Mouse (Mus musculus): ENCODE measurements at regions not wholly inside any gene's neighbourhood (a gene's known extent, or its start where the extent isn't known, plus 50 kb on each side); places are given as distances from the start of the nearest gene placed in this dataset.
A peak's percentile ranks its signal among the peaks of the same experiment; 100 is the strongest.

GRCm38 (mm10) chr5:111649012-111649411 lies 84.7 kb upstream of the Gm26897 start:
- peak; percentile 80 to 81 for DNase-seq
- intact Hi-C loops (cut with DNase I) = no loop called here

DNA sequence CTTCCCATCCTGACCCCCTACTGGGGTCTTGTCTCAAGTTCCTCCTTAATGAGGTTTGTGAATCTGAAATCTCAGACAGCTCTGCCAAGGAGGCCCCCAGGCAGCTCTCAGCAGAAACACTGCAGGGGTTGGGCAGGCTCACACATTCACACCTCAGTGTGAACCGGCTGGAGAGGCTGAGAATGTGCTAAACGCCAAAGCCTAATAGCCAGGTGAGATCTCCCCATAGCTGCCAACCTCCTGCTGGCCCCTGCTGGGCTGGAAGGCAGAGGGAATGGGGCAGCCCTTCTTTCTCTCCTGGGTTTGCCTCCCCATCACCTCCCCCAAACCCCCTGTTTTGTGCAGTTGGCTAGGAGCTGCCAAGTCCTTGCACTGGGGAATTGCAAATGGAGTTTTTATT lies 81.3 kb upstream of the Gm26897 start:
- intact Hi-C loops (cut with DNase I) = no loop called here

GRCm38 (mm10) chr5:111656436-111656835 lies 77.3 kb upstream of the Gm26897 start:
- intact Hi-C loops (cut with DNase I) = no loop called here
- DNase-seq = no peak

More for the DNA sequence above, 81.3 kb upstream of the Gm26897 start:
- no peak for DNase-seq

- intact Hi-C loops (cut with DNase I) = no loop called here
- DNase-seq = no peak
These were observed 75.8 kb upstream of the Gm26897 start for GRCm38 (mm10) chr5:111657759-111658429.

DNA sequence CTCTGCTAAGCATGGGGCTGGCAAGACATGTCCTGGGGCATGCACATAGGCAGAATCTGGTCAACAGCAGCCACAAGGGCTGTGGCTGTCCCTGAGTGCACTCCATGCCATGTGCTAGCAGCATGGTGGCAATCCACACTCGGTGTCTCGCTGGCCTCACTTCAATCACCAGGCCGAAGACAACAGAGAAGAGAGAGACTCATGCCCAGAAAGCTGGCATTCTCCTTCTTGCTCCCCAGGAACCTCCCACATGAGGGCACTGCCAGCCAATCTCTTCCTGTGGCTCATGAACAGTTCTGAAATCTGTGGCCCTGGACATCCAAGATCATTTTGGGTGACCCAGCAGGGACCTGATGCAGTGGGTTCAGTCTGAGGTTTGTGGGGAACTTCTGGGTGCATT lies 74.5 kb upstream of the Gm26897 start:
- intact Hi-C loops (cut with DNase I) = no loop called here

DNA sequence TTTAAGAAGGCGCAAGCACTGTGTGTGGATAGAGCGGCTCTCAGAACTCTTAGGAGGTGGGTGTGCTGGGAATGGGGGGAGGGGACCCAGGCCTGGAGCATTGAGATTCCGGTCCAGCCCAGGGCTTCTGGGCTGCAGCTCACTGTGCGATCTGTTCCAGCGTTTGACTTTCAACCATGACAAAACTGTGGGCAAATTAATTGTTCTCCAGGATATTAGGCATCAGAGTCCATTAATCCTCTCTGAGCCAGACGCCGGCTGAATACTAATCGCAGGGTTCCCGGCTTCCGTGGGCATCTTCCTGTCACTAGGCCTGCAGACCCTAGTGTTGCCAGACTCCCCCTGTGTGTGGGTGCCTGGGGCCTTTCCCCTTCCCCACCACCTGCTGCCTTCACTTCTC lies 73.3 kb upstream of the Gm26897 start:
- DNase-seq = no peak
- intact Hi-C loops (cut with DNase I) = no loop called here

More for the DNA sequence above, 74.5 kb upstream of the Gm26897 start:
- no peak for DNase-seq

- no peak for DNase-seq
- intact Hi-C loops (cut with DNase I) = no loop called here
These were observed 72.8 kb upstream of the Gm26897 start for GRCm38 (mm10) chr5:111660968-111661367.

- peak; percentile 52 to 54 for DNase-seq
These were observed 71.8 kb upstream of the Gm26897 start for GRCm38 (mm10) chr5:111661971-111662370.

DNA sequence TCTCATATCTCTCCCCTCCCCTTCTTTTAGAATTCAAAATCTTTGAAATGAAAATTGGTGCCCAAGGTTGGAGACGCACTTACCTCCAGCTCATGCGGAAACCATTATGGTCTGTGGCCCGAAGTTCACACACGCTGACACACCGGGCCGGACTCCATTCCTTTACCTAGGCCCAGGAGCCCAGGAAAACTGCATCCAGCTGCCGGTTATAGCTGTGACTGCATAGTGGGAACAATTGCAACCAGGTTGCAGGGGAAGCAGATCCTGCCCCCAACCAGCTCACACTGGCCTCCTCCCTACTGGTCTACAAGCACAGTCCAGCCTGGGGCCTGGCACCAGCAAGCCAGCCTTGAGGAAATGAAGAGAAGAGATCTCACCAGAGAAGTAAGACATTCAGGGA lies 69.9 kb upstream of the Gm26897 start:
- DNase-seq = no peak
- intact Hi-C loops (cut with DNase I) = no loop called here

More at GRCm38 (mm10) chr5:111661971-111662370, 71.8 kb upstream of the Gm26897 start:
- intact Hi-C loops (cut with DNase I) = no loop called here

GRCm38 (mm10) chr5:111665406-111665805 lies 68.3 kb upstream of the Gm26897 start:
- no peak for DNase-seq
- intact Hi-C loops (cut with DNase I) = no loop called here

DNA sequence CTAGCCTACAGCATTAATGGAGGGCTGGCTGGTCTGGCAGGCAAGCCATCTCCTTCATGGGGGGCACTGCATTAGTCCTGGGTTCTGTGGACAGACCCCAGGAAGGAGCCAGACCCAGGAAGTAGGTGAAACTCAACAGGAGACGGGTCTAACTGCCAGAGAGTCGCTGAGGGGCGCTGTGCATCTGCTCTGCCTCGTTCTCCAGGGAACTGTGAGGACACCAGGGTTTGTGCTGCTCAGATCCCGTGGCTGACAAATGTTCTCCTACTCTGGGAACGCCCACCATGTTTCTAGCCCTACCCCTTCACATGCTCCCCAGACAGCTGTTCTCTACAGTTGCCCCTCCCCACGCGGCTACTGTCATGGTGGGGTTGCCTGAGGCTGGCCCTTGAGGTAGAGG lies 67.7 kb upstream of the Gm26897 start:
- intact Hi-C loops (cut with DNase I) = no loop called here
- no peak for DNase-seq

DNA sequence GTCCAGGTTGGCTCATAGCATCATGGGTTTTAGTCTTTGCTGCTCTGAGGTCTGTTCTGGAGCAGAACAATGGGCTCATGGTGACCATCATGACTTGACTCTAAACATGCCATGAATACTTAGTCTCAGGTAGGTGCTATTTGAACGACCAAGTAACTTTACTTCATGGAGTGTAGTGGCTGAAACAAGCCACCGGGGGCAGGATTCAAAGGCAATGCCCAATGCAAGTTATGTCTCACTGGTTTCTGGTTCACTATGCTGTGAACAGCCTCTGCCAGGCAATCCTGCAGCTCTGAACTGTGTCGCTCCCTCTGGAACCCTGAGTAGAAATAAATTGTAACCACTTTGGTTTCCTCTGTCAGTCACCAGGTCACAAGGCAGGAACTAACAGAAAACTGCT lies 65.8 kb upstream of the Gm26897 start:
- intact Hi-C loops (cut with DNase I) = no loop called here

GRCm38 (mm10) chr5:111669139-111669538 lies 64.6 kb upstream of the Gm26897 start:
- DNase-seq = no peak
- intact Hi-C loops (cut with DNase I) = no loop called here

More for the DNA sequence above, 65.8 kb upstream of the Gm26897 start:
- no peak for DNase-seq

DNA sequence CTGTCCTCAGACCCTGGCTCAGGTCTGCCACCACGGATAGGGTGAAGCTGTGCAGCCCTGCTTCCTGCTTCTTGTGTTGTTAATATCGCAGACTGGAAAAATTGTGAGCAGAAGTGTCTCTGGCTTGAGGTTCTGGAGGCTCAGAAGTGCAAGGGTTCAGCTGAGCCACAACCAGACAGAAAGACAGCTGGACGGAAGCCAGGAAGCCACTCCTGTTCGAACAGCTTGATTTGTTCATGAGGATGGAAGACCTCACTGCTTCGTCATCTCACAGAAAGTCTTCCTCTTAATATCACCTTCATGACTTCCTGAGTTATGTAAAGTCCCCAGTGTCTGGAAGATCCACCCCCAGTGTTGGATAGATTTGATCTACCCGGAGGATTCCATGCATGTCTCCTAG lies 62.0 kb upstream of the Gm26897 start:
- peak; percentile 24 to 38 for DNase-seq

DNA sequence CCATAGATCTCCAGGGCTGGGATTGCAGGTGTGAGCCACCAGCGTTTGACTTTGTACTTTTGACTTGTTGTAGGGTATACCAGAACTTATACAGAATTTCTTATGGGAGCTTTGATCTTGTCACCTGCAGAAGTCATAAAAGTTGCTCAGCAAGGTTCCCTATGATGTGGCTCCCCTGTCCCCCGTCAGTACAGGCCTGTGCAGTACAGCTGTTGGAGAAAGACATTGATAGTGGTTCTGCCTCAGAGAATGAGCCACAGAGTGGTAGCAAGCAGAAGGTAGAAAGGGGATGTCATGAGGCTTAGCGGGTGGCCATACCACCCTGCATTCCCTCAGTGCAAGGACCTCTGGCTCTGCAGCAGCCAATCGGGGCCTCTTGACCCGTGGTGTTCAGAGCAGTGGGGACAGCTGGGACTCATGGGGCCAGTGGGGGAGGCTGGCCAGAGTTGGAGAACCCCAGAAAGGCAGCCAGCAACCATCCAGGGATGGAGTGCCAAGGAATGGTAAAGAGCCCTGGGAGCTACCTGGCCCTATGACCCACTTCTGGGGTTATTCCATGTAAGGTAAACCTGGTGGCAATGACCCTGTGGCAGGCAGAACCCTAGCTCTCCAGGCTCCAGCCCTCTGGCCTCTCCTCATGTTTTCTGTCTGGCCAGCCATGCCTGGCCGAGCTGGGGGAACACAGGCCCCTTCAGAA lies 58.6 kb upstream of the Gm26897 start:
- intact Hi-C loops (cut with DNase I) = no loop called here
- no peak for DNase-seq

More for the DNA sequence above, 62.0 kb upstream of the Gm26897 start:
- intact Hi-C loops (cut with DNase I) = no loop called here

GRCm38 (mm10) chr5:111675673-111676261 lies 58.0 kb upstream of the Gm26897 start:
- intact Hi-C loops (cut with DNase I) = no loop called here
- peak; percentile 92 for DNase-seq

DNA sequence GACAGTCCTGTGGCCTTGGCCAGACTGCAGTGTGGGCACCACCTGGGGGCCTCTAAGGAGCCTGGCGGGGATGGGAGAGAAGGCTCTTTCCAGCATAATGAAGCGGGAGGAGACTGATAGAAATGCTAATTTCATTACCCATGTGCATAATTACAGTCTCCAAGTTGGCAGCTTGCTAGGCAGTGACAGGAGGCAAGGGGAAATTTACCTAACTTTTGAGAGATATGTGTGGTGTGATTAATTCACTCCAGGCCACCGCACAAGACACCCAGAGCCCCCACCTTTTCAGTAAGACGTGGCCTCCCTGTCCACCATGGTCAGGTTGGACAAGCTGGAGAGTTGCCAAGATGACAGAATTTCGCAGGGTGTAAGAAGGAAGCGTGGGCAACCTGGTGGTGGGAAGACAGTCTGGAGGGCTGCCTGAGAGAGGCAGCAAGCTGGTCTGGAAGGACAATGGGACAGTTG lies 55.8 kb upstream of the Gm26897 start:
- no peak for DNase-seq
- intact Hi-C loops (cut with DNase I) = no loop called here

DNA sequence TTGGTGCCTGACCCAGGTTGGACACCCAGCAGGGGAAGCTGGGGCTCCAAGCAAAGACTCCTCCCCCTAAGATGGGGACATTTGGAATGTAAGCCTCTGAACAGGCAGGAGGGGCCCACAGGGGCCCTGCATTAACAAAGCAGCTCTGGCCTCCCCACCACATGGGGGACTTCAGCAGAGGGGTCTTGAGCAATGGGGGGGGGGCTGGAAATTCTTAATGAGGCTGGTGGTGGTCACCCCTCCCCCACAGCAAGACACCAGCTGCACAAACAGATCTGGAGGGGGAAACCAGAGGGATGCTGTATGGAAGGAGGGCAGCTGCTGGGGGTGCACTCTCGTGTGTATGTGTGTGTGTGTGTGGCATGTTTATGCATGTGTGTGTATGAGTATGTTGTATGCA lies 55.2 kb upstream of the Gm26897 start:
- no peak for DNase-seq
- intact Hi-C loops (cut with DNase I) = no loop called here

- no peak for DNase-seq
- intact Hi-C loops (cut with DNase I) = loop anchor here (5.0 kb wide), 2 partner anchors 169 to 471 kb away; no protein-coding TSS in a partner anchor
These were observed 52.2 kb upstream of the Gm26897 start for GRCm38 (mm10) chr5:111681362-111682028.

DNA sequence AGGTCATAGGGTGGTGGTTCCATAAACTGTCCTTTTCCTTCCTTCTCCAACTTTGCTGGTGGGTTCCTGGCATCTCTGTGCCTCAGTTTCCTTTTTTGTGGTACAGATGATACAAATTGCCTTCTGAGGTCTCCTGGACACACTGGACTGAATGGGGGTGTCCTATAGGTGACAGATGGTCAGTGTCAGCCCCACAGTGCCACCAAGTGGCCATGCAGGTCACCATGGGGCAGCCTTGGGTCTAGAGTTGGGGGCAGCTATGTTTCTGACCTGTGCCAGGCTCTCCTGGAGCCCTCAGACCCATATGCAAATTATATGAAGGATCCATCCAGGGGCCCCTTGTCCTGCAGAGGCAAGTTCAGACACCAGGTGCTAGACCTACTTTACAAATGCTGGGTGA lies 50.8 kb upstream of the Gm26897 start:
- DNase-seq = peak; percentile 55 to 72
- intact Hi-C loops (cut with DNase I) = loop anchor here (1.0 to 5.0 kb wide), 3 partner anchors 171 to 469 kb away; no protein-coding TSS in a partner anchor

Measured in heart, postnatal 10 days (tissue).